Mouse (Mus musculus) embryonic fibroblast, embryonic 13.5 days (primary cell): Measurements from ENCODE around the gene Tspan3.

Experiments
- CTCF ChIP-seq: IDR thresholded peaks from 2 replicates; pipeline ENCODE4 v1.5.1; 2011; ENCODE audit warnings: mild to moderate bottlenecking, control low read depth, low read length, moderate library complexity, borderline replicate concordance; ENCODE audit not compliant: insufficient read depth
- POLR2A ChIP-seq: IDR thresholded peaks from 2 replicates; pipeline ENCODE4 v1.6.1; 2011; ENCODE audit warnings: low read depth, mild to moderate bottlenecking, control low read depth, low read length, moderate library complexity

GRCm38 (mm10) chr9:56177354-56177753, 12.1 kb upstream of the Tspan3 start:
- no peak for TF ChIP-seq CTCF
- no peak for TF ChIP-seq POLR2A
